Comparison of ENCODE assay signal across 9 mouse cellular contexts in genomic region chr3:127451070-127451469, GRCm38 (mm10). TPM values are rescaled to one million over a fixed set of nuclear protein-coding genes. Genes with fewer than 3 reads are reported as not detected.
DNase-seq lines count a peak whose midpoint lies in the region; ATAC-seq and TF ChIP-seq lines count a peak whose summit lies in the region.
"Had no signal": no experiment of that assay in that cellular context is flagged by ENCODE, and none has a peak within 500 bp of the region (broad histone marks: within the 10 kb centered on the region; RNA-seq: fewer than 3 reads in every experiment).

No protein-coding gene starts in this region.

- H3K4me1 ChIP-seq in kidney, postnatal 0 days (replicated peaks; ENCODE audit: insufficient read depth, low read length), result no peaks in the 10 kb centered on the region
- H3K4me1 ChIP-seq in kidney, embryonic 14.5 days (ENCODE audit: control insufficient read depth, insufficient read depth, low read length), result no peaks in the 10 kb centered on the region
- no peaks in the 10 kb centered on the region for H3K4me1 ChIP-seq in intestine, embryonic 15.5 days (replicated peaks)
- H3K4me1 ChIP-seq: liver, embryonic 13.5 days had no signal

- peak; percentile 81 for TF ChIP-seq CTCF in kidney, postnatal 0 days (IDR thresholded peaks at IDR 0.05; ENCODE audit: low read depth)
- peak; percentile 56 for TF ChIP-seq CTCF in C2C12 (IDR thresholded peaks at IDR 0.05; ENCODE audit: control insufficient read depth, insufficient read depth, insufficient read length)

- ATAC-seq in kidney, postnatal 0 days (replicated peaks; ENCODE audit: low FRiP score, low read depth), result no peak
- no peak for ATAC-seq in kidney, embryonic 14.5 days (ENCODE audit: low FRiP score, low TSS enrichment)
- ATAC-seq in intestine, embryonic 15.5 days, result 0 out of 2 replicates have a peak, but pooled peaks have one; percentile 68
- no peak for ATAC-seq in erythroblast, adult 5-6 weeks (replicated peaks; ENCODE audit: low FRiP score, poor library complexity, severe bottlenecking)

- WGBS in kidney, postnatal 0 days, result 12% methylated on average over 3 of the region's 3 CpGs
- 9% methylated on average over 3 of the region's 3 CpGs for WGBS in kidney, embryonic 14.5 days
- 13% methylated on average over 3 of the region's 3 CpGs for WGBS in intestine, embryonic 15.5 days

- no peak overlapping the region for H3K4me2 ChIP-seq in kidney, postnatal 0 days (ENCODE audit: low read length)
- H3K4me2 ChIP-seq in kidney, embryonic 14.5 days (replicated peaks; ENCODE audit: low read depth, low read length), result no peak overlapping the region
- H3K4me2 ChIP-seq in intestine, embryonic 15.5 days (replicated peaks), result no peak overlapping the region
- H3K4me2 ChIP-seq: liver, embryonic 13.5 days had no signal

- H3K27me3 ChIP-seq in kidney, postnatal 0 days (ENCODE audit: insufficient read depth, low read length), result no peaks in the 10 kb centered on the region
- H3K27me3 ChIP-seq in kidney, embryonic 14.5 days (ENCODE audit: control insufficient read depth, insufficient read depth, low read length), result no peaks in the 10 kb centered on the region
- no peaks in the 10 kb centered on the region for H3K27me3 ChIP-seq in C2C12 (ENCODE audit: control insufficient read depth, insufficient read depth, insufficient read length)
- H3K27me3 ChIP-seq in intestine, embryonic 15.5 days (replicated peaks), result no peaks in the 10 kb centered on the region
- H3K27me3 ChIP-seq: liver, embryonic 13.5 days had no signal

- no peaks in the 10 kb centered on the region for H3K79me2 ChIP-seq in C2C12 (ENCODE audit: control insufficient read depth, insufficient read depth)

- H3K36me3 ChIP-seq in kidney, postnatal 0 days (ENCODE audit: insufficient read depth, low read length), result no peaks in the 10 kb centered on the region
- H3K36me3 ChIP-seq in kidney, embryonic 14.5 days (ENCODE audit: control insufficient read depth, insufficient read depth, low read length), result no peaks in the 10 kb centered on the region
- H3K36me3 ChIP-seq in C2C12 (ENCODE audit: control insufficient read depth, insufficient read depth), result no peaks in the 10 kb centered on the region
- no peaks in the 10 kb centered on the region for H3K36me3 ChIP-seq in intestine, embryonic 15.5 days
- H3K36me3 ChIP-seq: liver, embryonic 13.5 days had no signal

- H3K79me3 ChIP-seq in C2C12 (ENCODE audit: low read depth), result no peaks in the 10 kb centered on the region

- H3K4me3 ChIP-seq in kidney, postnatal 0 days (replicated peaks; ENCODE audit: low read depth, low read length), result no peak overlapping the region
- no peak overlapping the region for H3K4me3 ChIP-seq in kidney, embryonic 14.5 days (ENCODE audit: low read length)
- H3K4me3 ChIP-seq in C2C12 (ENCODE audit: insufficient read depth, poor library complexity, severe bottlenecking), result no peak overlapping the region
- H3K4me3 ChIP-seq in intestine, embryonic 15.5 days (replicated peaks), result no peak overlapping the region
- H3K4me3 ChIP-seq: liver, embryonic 13.5 days had no signal

- H3K9ac ChIP-seq in kidney, postnatal 0 days (ENCODE audit: low read depth, low read length), result no peak overlapping the region
- H3K9ac ChIP-seq in kidney, embryonic 14.5 days (ENCODE audit: low read depth, low read length), result no peak overlapping the region
- no peak overlapping the region for H3K9ac ChIP-seq in intestine, embryonic 15.5 days
- H3K9ac ChIP-seq: liver, embryonic 13.5 days had no signal

- H3ac ChIP-seq in C2C12 (ENCODE audit: control insufficient read depth, insufficient read length, low read depth), result no peak overlapping the region

- peak; percentile 62 for DNase-seq in kidney, postnatal 0 days (ENCODE audit: low spot score)
- DNase-seq in MN1 (ENCODE audit: low spot score), result peak; percentile 12
- peak; percentile 60 to 61 for DNase-seq in cerebellum, postnatal 14 days
- peak; percentile 9 for DNase-seq in naive thymus-derived CD4-positive, alpha-beta T cell, adult 2 months (ENCODE audit: low read depth)
- DNase-seq: liver, embryonic 13.5 days had no signal

- H3K9me3 ChIP-seq in kidney, postnatal 0 days (replicated peaks; ENCODE audit: low read length), result no peaks in the 10 kb centered on the region
- H3K9me3 ChIP-seq in kidney, embryonic 14.5 days (ENCODE audit: control insufficient read depth, low read length), result no peaks in the 10 kb centered on the region
- no peaks in the 10 kb centered on the region for H3K9me3 ChIP-seq in intestine, embryonic 15.5 days
- H3K9me3 ChIP-seq: liver, embryonic 13.5 days had no signal

- H3K27ac ChIP-seq in kidney, postnatal 0 days, result no peak overlapping the region
- no peak overlapping the region for H3K27ac ChIP-seq in kidney, embryonic 14.5 days (ENCODE audit: low read depth, low read length)
- no peak overlapping the region for H3K27ac ChIP-seq in intestine, embryonic 15.5 days
- H3K27ac ChIP-seq: liver, embryonic 13.5 days had no signal

TF ChIP-seq in C2C12, 6 proteins besides CTCF, POLR2A, EP300 and RAD21:
- TF ChIP-seq CEBPB (IDR thresholded peaks at IDR 0.05; ENCODE audit: low read depth), result no peak
- TF ChIP-seq FOSL1 (IDR thresholded peaks at IDR 0.05; ENCODE audit: insufficient read depth, low read length, poor library complexity, severe bottlenecking), result no peak

RNA-seq across cellular contexts. Expression of gene Ank2, which starts 48.1 kb away (rescaled TPM):
- 4.1 and 4.7 TPM in 2 replicates for polyA plus RNA-seq in kidney, postnatal 0 days (2015; fragmentation: Nextera tagmentation; extraction: Ambion mirVana)
- 8.8 and 11.5 TPM in 2 replicates for polyA plus RNA-seq in kidney, embryonic 14.5 days (2014; fragmentation: Nextera tagmentation; extraction: Ambion mirVana)
- polyA plus RNA-seq in C2C12 (2012; fragmentation: generic; extraction: Trizol), result 3.5 TPM
- polyA plus RNA-seq in intestine, embryonic 15.5 days (2015; fragmentation: Nextera tagmentation; extraction: Ambion mirVana), result 24.9 and 25.3 TPM in 2 replicates
- total RNA-seq in erythroblast, adult 5-6 weeks (2015; ENCODE audit: low replicate concordance), result 0.63 TPM in 1 of 2 replicates, not detected in the other
- total RNA-seq in erythroblast, adult 5-6 weeks (2017; ENCODE audit: low replicate concordance), result 0.34 and 2.6 TPM in 2 replicates

Comparison
In these comparisons a context has a peak if more than half of its experiments do, and no peak if none do; other contexts are left out.
1. DNase-seq: peak in every context shown above with its lines; median percentile 62 in kidney, postnatal 0 days; 60 in cerebellum, postnatal 14 days; 12 in MN1; 9 in naive thymus-derived CD4-positive, alpha-beta T cell, adult 2 months.